Mouse (Mus musculus) MEL (cell line): Measurements from ENCODE around the gene Alad. TPM values are rescaled to one million over a fixed set of nuclear protein-coding genes. Genes with fewer than 3 reads are reported as not detected.

ENCODE experiments used
- DNase-seq: peaks from one replicate; pipeline ENCODE4 v3.0.0; 2011; ENCODE audit warnings: low read depth, low spot score
- H3K27ac ChIP-seq: 2 replicates; pipeline ENCODE4 v1.5.1; 2012; ENCODE audit warnings: low read depth, mild to moderate bottlenecking, control low read depth, low read length, moderate library complexity; ENCODE audit not compliant: control insufficient read depth
- H3K27me3 ChIP-seq, 2 experiments: fragments of 150-350 bp in 1 of 2; sonication (generic) in 1 of 2; 2 replicates each; pipeline ENCODE4 v1.6.1; 2012; ENCODE audit warnings: low read length in 2 of 2, mild to moderate bottlenecking in 2 of 2, improper control_type of control experiment in 1 of 2, moderate library complexity in 1 of 2; ENCODE audit not compliant: insufficient read depth in 2 of 2, control insufficient read depth in 1 of 2
- H3K36me3 ChIP-seq, 2 experiments: 2 replicates each; pipeline ENCODE4 v1.6.1; 2012 to 2014; ENCODE audit warnings: low read length in 2 of 2, improper control_type of control experiment in 1 of 2, inconsistent platforms in 1 of 2, mild to moderate bottlenecking in 1 of 2; ENCODE audit not compliant: insufficient read depth in 2 of 2, control insufficient read depth in 1 of 2
- H3K4me1 ChIP-seq, 2 experiments: fragments of 150-350 bp in 1 of 2; sonication (generic) in 1 of 2; 2 replicates each; pipeline ENCODE4 v1.6.1; 2012; ENCODE audit warnings: low read length in 2 of 2, improper control_type of control experiment in 1 of 2, mild to moderate bottlenecking in 1 of 2; ENCODE audit not compliant: insufficient read depth in 2 of 2, control insufficient read depth in 1 of 2
- H3K4me3 ChIP-seq, 2 experiments: fragments of 150-350 bp in 1 of 2; sonication (generic) in 1 of 2; 2 replicates each; pipeline ENCODE4 v1.5.1; 2012; ENCODE audit warnings: low read depth in 2 of 2, low read length in 2 of 2, mild to moderate bottlenecking in 2 of 2, moderate library complexity in 2 of 2, control low read depth in 1 of 2, improper control_type of control experiment in 1 of 2; ENCODE audit not compliant: control insufficient read depth in 1 of 2, insufficient read depth in 1 of 2
- H3K79me2 ChIP-seq: 2 replicates; pipeline ENCODE4 v1.6.1; 2012; ENCODE audit warnings: mild to moderate bottlenecking, low read length, moderate library complexity; ENCODE audit not compliant: control insufficient read depth, poor library complexity, insufficient read depth
- H3K9ac ChIP-seq: 2 replicates; pipeline ENCODE4 v1.6.1; 2012; ENCODE audit warnings: low read depth, mild to moderate bottlenecking, control low read depth, low read length, moderate library complexity; ENCODE audit not compliant: control insufficient read depth, poor library complexity, severe bottlenecking
- H3K9me3 ChIP-seq: fragments of 150-350 bp; sonication (generic); replicated peaks from 2 replicates; pipeline ENCODE4 v1.6.1; 2012; ENCODE audit warnings: mild to moderate bottlenecking, low read length, improper control_type of control experiment, moderate library complexity; ENCODE audit not compliant: insufficient read depth
- BHLHE40 ChIP-seq: IDR thresholded peaks from 2 replicates; pipeline ENCODE4 v1.6.1; 2012; ENCODE audit warnings: low read depth, mild to moderate bottlenecking, inconsistent platforms, low read length, improper control_type of control experiment, borderline replicate concordance
- ELF1 ChIP-seq: IDR thresholded peaks from 2 replicates; pipeline ENCODE4 v1.6.1; 2014; ENCODE audit warnings: low read depth, mild to moderate bottlenecking, inconsistent platforms, low read length, improper control_type of control experiment, moderate library complexity
- EP300 ChIP-seq, 2 experiments: IDR thresholded peaks; 2 replicates each; pipeline ENCODE4 v1.6.1; 2011; ENCODE audit warnings: improper control_type of control experiment in 2 of 2, low read length in 2 of 2, low read depth in 1 of 2, mild to moderate bottlenecking in 1 of 2
- GABPA ChIP-seq: IDR thresholded peaks from 2 replicates; pipeline ENCODE4 v1.6.1; 2012; ENCODE audit warnings: low read depth, mild to moderate bottlenecking, inconsistent platforms, low read length, improper control_type of control experiment, moderate library complexity
- GATA1 ChIP-seq: IDR thresholded peaks from 2 replicates; pipeline ENCODE4 v1.6.1; 2011; ENCODE audit warnings: low read depth, low read length, improper control_type of control experiment
- JUND ChIP-seq: IDR thresholded peaks from 2 replicates; pipeline ENCODE4 v1.6.1; 2011; ENCODE audit warnings: low read depth, mild to moderate bottlenecking, improper control_type of control experiment, low read length
- MAFK ChIP-seq: IDR thresholded peaks from 2 replicates; pipeline ENCODE4 v1.6.1; 2011; ENCODE audit warnings: low read depth, mild to moderate bottlenecking, low read length, improper control_type of control experiment, borderline replicate concordance
- MXI1 ChIP-seq: IDR thresholded peaks from 2 replicates; pipeline ENCODE4 v1.6.1; 2011; ENCODE audit warnings: mild to moderate bottlenecking, low read depth, low read length, improper control_type of control experiment
- MYC ChIP-seq: IDR thresholded peaks from 2 replicates; pipeline ENCODE4 v1.6.1; 2011; ENCODE audit warnings: low read depth, mild to moderate bottlenecking, low read length, improper control_type of control experiment, moderate library complexity
- NELFE ChIP-seq: IDR thresholded peaks from 2 replicates; pipeline ENCODE4 v1.6.1; 2011; ENCODE audit warnings: low read depth, low read length, improper control_type of control experiment
- NRF1 ChIP-seq: IDR thresholded peaks from 2 replicates; pipeline ENCODE4 v1.6.1; 2014; ENCODE audit warnings: low read depth, mild to moderate bottlenecking, inconsistent platforms, low read length, improper control_type of control experiment, moderate library complexity; ENCODE audit not compliant: poor library complexity, insufficient read depth, severe bottlenecking
- RAD21 ChIP-seq: IDR thresholded peaks from 2 replicates; pipeline ENCODE4 v1.6.1; 2011; ENCODE audit warnings: mild to moderate bottlenecking, low read depth, low read length, improper control_type of control experiment
- SMC3 ChIP-seq: IDR thresholded peaks from 2 replicates; pipeline ENCODE4 v1.6.1; 2011; ENCODE audit warnings: low read depth, low read length, improper control_type of control experiment
- TAL1 ChIP-seq: IDR thresholded peaks from 2 replicates; pipeline ENCODE4 v1.6.1; 2012; ENCODE audit warnings: mild to moderate bottlenecking, inconsistent platforms, low read length, moderate library complexity, mixed read lengths
- UBTF ChIP-seq: IDR thresholded peaks from 2 replicates; pipeline ENCODE4 v1.6.1; 2012; ENCODE audit warnings: low read depth, mild to moderate bottlenecking, inconsistent platforms, low read length, improper control_type of control experiment, moderate library complexity, borderline replicate concordance; ENCODE audit not compliant: insufficient read depth
- USF1 ChIP-seq: IDR thresholded peaks from 2 replicates; pipeline ENCODE4 v1.6.1; 2014; ENCODE audit warnings: low read depth, mild to moderate bottlenecking, inconsistent platforms, low read length, improper control_type of control experiment, moderate library complexity
- ZKSCAN1 ChIP-seq: IDR thresholded peaks from 2 replicates; pipeline ENCODE4 v1.6.1; 2012; ENCODE audit warnings: low read depth, mild to moderate bottlenecking, inconsistent platforms, low read length, improper control_type of control experiment, moderate library complexity
- polyA plus RNA-seq, 2 experiments: library from polyadenylated mRNA; stranded (reverse) in 1 of 2; unstranded in 1 of 2; fragments of >175 nt in 1 of 2; fragments of >200 nt in 1 of 2; gene quantifications; 2 replicates each; pipeline versions ENCODE4 v1.2.1 to v1.2.4; 2012; ENCODE audit warnings: low replicate concordance in 2 of 2, low read depth in 1 of 2; ENCODE audit not compliant: insufficient read length in 2 of 2, insufficient read depth in 1 of 2, missing spikeins in 1 of 2
- total RNA-seq: library from RNA; depleted of rRNA; stranded (reverse); fragments of 300-350 nt; gene quantifications from 2 replicates; pipeline ENCODE4 v1.2.3, GENCODE M21; 2012

Alad gene
- total and polyA plus RNA-seq, 3 experiments: 213 to 386 TPM; not detected in 1

DNA sequence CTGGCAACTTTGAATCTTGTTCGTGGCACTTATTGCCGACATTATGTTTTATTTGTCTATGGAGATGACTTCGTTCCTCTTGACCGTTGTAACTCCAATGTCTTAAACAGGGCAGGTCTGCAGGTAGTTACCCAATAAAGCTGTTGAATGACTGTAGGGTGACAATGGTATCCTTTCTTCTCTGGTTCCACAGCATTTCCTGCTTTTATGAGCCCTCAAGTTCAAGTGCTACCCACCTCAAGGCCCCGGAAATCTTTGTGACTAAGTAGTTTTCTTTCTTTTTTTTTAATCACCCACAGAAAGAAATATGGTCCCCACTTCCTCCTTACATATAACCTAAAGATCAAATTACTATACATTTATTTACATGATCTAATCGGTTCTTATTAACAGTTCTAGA, 43.9 kb downstream of the Alad start:
- no peak overlapping the region for H3K27ac ChIP-seq
- H3K27me3 ChIP-seq: no peaks in the 10 kb centered on the region
- no peak for TF ChIP-seq JUND
- no peak for TF ChIP-seq TAL1
- TF ChIP-seq GABPA: no peak
- TF ChIP-seq MXI1: no peak
- no peak for TF ChIP-seq UBTF
- no peak for TF ChIP-seq RAD21
- TF ChIP-seq MYC: no peak
- TF ChIP-seq USF1: no peak
- no peak for TF ChIP-seq EP300 (IDR thresholded peaks at IDR 0.05; ENCODE audit: low read depth in 1 of 2, low read length in 2 of 2)
- TF ChIP-seq ELF1: no peak
- TF ChIP-seq NRF1: no peak
- no peak for TF ChIP-seq ZKSCAN1
- no peak for TF ChIP-seq GATA1
- no peak for TF ChIP-seq MAFK
- TF ChIP-seq SMC3: no peak
- H3K9me3 ChIP-seq: no peaks in the 10 kb centered on the region
- H3K4me1 ChIP-seq: peaks cover 2 to 3% of the 10 kb centered on the region in 2 experiments; a peak in 3 of 4 replicates
- H3K4me3 ChIP-seq: no peak overlapping the region
- no peaks in the 10 kb centered on the region for H3K79me2 ChIP-seq
- no peak overlapping the region for H3K9ac ChIP-seq
- no peak for DNase-seq
- peaks cover 0 to 2% of the 10 kb centered on the region in 2 experiments; a peak in 1 of 4 replicates for H3K36me3 ChIP-seq

DNA sequence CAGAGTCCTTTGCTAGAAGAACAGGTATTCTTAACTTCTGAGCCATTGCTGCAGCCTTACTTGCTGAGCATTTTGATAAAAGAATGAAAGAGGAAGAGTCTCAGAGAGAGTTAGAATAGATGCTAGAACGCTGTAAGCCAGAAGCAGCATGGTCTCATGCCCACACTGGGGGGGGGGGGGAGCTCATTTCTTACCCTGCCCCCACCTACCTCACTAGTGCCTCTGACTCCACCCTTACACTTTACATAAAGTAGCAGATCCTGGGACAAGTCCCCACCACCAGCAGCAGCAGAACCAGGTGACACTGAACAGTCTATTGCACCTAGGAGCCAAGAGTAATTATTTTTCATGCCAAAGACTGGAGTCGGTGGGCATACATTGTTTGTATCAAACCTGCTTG, 44.6 kb downstream of the Alad start:
- Histone ChIP-seq H3K4me3 (no peak overlapping the region), H3K27me3 (no peaks in the 10 kb centered on the region), H3K79me2 (no peaks in the 10 kb centered on the region)
- TF ChIP-seq SMC3: no peak
- no peak for TF ChIP-seq NELFE
- TF ChIP-seq BHLHE40: no peak
- TF ChIP-seq, all 39 proteins: peak for 0
- H3K27ac ChIP-seq: no peak overlapping the region
- no peaks in the 10 kb centered on the region for H3K9me3 ChIP-seq
- H3K4me1 ChIP-seq: peaks cover 2 to 3% of the 10 kb centered on the region in 2 experiments; a peak in 3 of 4 replicates
- no peak for DNase-seq
- no peak overlapping the region for H3K9ac ChIP-seq
- H3K36me3 ChIP-seq: peaks cover 0 to 2% of the 10 kb centered on the region in 2 experiments; a peak in 1 of 4 replicates
